Mouse (Mus musculus) G1E (cell line): ENCODE results near the gene Actg1.

Experiments
- CTCF ChIP-seq: IDR thresholded peaks from 2 replicates; pipeline ENCODE4 v1.5.1; 2012; ENCODE audit warnings: low read depth, low read length, inconsistent platforms, mixed read lengths
- POLR2AphosphoS5 ChIP-seq: IDR thresholded peaks from 2 replicates; pipeline ENCODE4 v1.6.1; 2012; ENCODE audit warnings: low read depth, low read length, inconsistent platforms; ENCODE audit not compliant: insufficient replicate concordance
- TAL1 ChIP-seq: conservative IDR thresholded peaks from 2 replicates; pipeline ENCODE4 v1.6.1; 2012; ENCODE audit warnings: low read depth, low read length, inconsistent platforms, mixed read lengths

GRCm38 (mm10) chr11:120380271-120380670 lies 31.9 kb upstream of the Actg1 start:
- no peak for TF ChIP-seq CTCF
- no peak for TF ChIP-seq TAL1
- no peak for TF ChIP-seq POLR2AphosphoS5
